Mouse (Mus musculus): ENCODE measurements around the gene Gpr21. TPM values are rescaled to one million over a fixed set of nuclear protein-coding genes. Genes with fewer than 3 reads are reported as not detected.
"Not testable (repeated sequence)": the region's sequence is repeated elsewhere in the genome, so short reads cannot be mapped to it uniquely, and the experiment has no call there.

Gpr21 gene
- total RNA-seq (2015; ENCODE audit: low replicate concordance) (0.58 TPM in 1 of 2 replicates, not detected in the other), total RNA-seq (2017; ENCODE audit: low replicate concordance) (0.17 TPM in 1 of 2 replicates, not detected in the other)

DNA sequence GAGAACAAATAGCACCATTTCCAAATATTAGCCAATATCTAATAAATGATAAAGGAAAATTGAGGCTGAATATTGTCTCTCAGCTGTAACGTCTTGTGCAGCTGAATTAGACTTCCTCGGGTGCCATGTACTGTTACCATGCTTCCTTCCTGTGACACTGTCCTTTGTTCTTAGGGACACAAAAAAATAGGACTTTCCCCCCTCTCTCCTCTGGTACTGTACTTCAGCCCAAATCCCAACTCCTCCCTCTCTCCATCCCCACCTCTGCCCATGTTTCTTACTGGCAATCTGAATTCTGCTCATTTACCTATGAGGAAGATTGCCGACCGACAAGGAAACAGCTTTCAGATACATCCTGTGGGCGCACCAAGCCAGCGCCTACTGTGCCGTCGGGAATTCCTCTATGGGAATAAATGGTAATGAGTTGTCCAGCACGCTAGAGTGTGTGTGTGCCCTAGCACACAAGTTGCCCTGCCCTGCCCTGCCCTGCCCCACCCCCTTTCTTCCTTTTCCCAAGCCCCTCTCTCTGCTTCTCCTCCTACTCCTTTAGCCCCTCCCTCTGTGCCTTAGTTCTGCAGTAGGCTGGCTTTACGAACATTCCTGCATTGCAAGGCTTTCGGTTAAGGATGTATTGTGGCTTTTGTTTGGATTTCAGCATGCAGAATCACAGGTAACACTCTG lies at the start of gene Gpr21:
TSS of gene Gpr21 (plus strand) at position 303 of the 681 bp plus-strand sequence.
- no peak for ATAC-seq (replicated peaks; ENCODE audit: low FRiP score, poor library complexity, severe bottlenecking)

GRCm38 (mm10) chr2:37479559-37479958 lies 36.6 kb upstream of the Gpr21 start:
- ATAC-seq (replicated peaks; ENCODE audit: low FRiP score, poor library complexity, severe bottlenecking) = no peak

- no peak for ATAC-seq (replicated peaks; ENCODE audit: low FRiP score, poor library complexity, severe bottlenecking)
These were observed 36.1 kb upstream of the Gpr21 start for GRCm38 (mm10) chr2:37480039-37480438.

GRCm38 (mm10) chr2:37484165-37484564 lies 32.0 kb upstream of the Gpr21 start:
- ATAC-seq (replicated peaks; ENCODE audit: low FRiP score, poor library complexity, severe bottlenecking) = no peak

GRCm38 (mm10) chr2:37485370-37485769 lies 30.8 kb upstream of the Gpr21 start:
- ATAC-seq (replicated peaks; ENCODE audit: low FRiP score, poor library complexity, severe bottlenecking) = peak; percentile 66

- ATAC-seq (replicated peaks; ENCODE audit: low FRiP score, poor library complexity, severe bottlenecking) = no peak
These were observed 29.7 kb upstream of the Gpr21 start for GRCm38 (mm10) chr2:37486408-37486807.

DNA sequence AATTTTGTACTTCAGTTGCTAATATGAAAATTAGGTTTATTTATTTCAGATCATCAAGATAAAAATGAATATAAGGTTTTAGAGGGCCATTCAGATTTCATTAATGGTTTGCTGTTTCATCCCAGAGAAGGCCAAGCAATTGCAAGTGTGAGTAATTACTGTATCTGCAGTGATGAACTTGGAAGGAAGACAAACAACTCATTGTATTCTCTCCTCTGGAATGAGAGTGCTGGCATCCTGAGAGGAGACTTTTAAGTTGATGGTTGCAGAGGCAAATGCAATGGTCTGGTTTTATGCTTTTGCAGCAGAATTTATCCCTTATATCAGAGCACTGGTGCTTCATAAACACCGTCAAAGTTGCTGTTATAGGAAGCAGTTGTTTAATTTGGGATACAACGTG lies 27.2 kb upstream of the Gpr21 start:
- ATAC-seq (replicated peaks; ENCODE audit: low FRiP score, poor library complexity, severe bottlenecking) = no peak

DNA sequence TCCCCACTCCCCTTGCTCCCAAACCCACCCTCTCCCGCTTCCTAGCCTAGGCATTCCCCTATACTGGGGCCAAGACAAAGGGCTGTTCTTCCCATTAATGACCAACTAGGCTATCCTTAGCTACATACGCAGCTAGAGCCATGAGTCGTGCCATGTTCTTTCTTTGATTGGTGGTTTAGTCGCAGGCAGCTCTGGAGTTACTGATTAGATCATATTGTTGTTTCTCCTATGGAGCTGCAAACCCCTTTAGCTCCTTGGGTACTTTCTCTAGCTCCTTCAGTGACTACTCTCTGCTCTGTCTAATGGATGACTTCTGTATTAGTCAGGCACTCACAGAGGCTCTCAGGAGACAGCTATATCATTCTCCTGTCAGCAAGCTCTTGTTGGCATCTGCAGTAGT lies 18.8 kb upstream of the Gpr21 start:
- no peak for ATAC-seq (replicated peaks; ENCODE audit: low FRiP score, poor library complexity, severe bottlenecking)

- not testable (repeated sequence) for ATAC-seq (replicated peaks; ENCODE audit: low FRiP score, poor library complexity, severe bottlenecking)
These were observed 10.3 kb upstream of the Gpr21 start for GRCm38 (mm10) chr2:37505856-37506255.

- ATAC-seq (replicated peaks; ENCODE audit: low FRiP score, poor library complexity, severe bottlenecking) = no peak
These were observed 4.8 kb upstream of the Gpr21 start for GRCm38 (mm10) chr2:37511134-37511901.

GRCm38 (mm10) chr2:37516922-37517462 lies 860 bp downstream of the Gpr21 start:
- no peak for ATAC-seq (replicated peaks; ENCODE audit: low FRiP score, poor library complexity, severe bottlenecking)

DNA sequence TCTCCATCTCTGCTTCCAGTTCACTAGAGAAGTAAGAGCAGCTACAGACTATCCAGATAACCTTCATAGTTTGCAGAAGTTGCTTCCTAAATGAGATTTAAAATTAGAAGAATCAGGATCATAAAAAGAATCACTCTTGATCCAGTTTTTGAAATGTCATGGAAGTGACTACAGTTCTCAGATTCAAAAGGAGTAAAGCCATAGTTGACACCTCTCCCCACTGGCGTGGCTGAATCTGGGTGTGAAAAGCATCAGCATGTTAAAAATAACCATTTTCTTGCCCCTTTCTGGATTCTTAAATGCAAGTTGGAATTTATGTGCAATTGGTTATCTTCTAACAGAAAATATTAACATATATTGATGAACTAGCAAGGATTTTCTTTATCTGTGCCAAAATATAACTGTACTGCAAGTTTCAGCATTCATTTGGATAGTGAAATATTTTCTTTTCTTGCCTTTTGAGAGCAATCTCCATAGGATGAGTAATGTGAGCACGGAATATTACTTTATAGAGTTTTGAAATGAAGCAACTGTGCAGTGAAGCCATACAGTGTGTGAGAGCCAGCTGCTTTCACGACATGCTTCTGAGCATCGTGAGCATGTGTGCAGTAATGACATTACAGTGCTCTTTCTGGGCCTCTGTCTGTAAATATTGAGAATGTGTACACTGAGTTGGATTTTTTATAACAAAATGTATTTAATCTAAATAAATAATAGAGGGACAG lies 2.6 kb downstream of the Gpr21 start:
- ATAC-seq (replicated peaks; ENCODE audit: low FRiP score, poor library complexity, severe bottlenecking) = no peak

DNA sequence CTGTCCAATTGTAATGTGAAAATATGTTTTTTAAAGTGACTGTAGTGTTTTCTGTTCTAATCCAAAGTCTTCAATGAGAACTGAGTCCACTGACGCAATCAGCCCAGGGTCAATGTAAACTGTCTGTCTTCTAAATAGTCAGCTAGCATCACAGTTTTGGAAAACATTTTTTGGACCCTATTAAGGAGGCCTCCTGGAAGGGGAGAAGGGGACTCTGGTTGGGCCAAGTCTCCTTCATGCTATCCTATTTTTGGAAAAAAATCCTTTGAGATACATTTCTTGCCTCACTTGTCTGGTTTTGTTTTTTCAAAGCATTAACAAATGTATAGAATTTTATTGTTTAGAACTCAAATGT lies 3.1 kb downstream of the Gpr21 start:
- ATAC-seq (replicated peaks; ENCODE audit: low FRiP score, poor library complexity, severe bottlenecking) = no peak

DNA sequence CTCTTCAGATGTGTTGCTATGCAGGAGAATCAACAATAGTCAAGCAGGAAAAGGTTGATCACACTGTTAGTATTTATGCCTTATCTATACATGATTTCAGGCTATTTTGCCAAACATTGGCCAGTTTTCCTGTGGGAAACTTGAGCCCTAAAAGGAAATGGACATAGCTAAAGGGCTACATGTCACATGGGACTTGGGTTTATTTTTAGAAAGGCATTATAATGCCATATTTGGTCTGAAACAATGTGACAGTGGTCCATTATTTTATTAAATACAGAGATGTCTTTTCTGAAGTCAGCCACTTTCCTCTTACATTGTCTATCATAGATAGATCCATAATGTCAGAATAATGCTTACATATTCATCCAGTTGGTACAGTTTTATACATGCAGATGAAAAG lies 11.5 kb downstream of the Gpr21 start:
- no peak for ATAC-seq (replicated peaks; ENCODE audit: low FRiP score, poor library complexity, severe bottlenecking)

GRCm38 (mm10) chr2:37529397-37529796 lies 13.3 kb downstream of the Gpr21 start:
- no peak for ATAC-seq (replicated peaks; ENCODE audit: low FRiP score, poor library complexity, severe bottlenecking)

DNA sequence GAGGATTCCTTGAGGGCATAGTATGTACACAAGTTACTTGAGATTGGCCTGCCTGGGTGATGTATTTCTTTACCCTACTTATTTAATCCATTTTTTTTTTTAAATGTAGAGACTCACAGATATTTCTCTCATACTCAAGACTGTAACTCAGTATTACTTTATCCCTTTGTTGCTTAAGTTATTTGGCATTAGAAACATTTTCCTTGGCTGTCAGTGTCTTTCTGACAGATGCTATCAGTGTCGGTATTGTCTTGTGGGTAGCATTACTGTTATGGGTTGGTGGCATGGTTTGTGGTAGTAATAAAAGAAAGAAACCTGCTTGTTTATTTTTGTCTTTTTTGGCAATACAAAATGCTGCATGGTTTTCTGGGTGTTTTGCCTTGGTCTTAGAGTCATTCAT lies 14.6 kb downstream of the Gpr21 start:
- no peak for ATAC-seq (replicated peaks; ENCODE audit: low FRiP score, poor library complexity, severe bottlenecking)

DNA sequence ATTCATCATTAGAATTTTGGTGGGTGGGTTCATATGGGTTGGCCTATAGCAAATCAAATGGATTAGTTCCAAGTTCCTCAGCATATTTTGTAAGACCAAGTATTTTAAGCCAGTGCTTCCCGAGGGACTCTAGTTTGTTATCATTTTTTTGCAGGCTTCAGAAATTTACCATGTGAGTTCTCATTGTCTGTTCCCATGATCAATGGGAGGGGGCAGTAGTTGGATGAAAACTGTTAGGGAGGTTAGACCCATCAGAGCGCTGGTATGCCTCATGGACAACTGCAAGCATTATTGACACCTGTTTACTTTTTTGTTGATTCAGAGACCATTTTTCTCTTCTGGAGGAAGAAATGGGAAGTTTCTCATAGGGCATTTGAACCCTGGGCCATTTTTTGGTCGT lies 15.5 kb downstream of the Gpr21 start:
- no peak for ATAC-seq (replicated peaks; ENCODE audit: low FRiP score, poor library complexity, severe bottlenecking)

- peak; percentile 91 for ATAC-seq (replicated peaks; ENCODE audit: low FRiP score, poor library complexity, severe bottlenecking)
These were observed 33.3 kb downstream of the Gpr21 start for GRCm38 (mm10) chr2:37549346-37550012.

DNA sequence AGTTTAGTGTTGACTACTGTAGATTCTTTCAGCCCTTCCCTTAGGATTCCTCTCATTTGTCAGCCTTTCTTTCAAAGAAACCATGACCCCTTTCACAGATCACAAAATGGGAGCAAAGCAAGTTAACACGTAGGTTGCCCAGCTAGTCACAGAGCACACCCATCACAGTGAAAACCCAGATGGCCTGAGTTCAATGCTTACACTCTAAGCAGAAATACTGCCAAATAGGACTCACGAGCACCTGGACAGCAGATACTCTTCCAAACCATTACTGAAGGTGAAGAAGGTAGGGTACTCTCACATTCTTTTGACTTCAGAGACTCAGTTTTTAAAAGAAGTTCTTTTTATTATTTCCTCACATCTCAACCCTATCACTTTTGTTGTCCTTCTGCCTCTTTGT lies 40.2 kb downstream of the Gpr21 start:
- ATAC-seq (replicated peaks; ENCODE audit: low FRiP score, poor library complexity, severe bottlenecking) = no peak

- no peak for ATAC-seq (replicated peaks; ENCODE audit: low FRiP score, poor library complexity, severe bottlenecking)
These were observed 49.4 kb downstream of the Gpr21 start for GRCm38 (mm10) chr2:37565579-37565978.

Measured in erythroblast, adult 5-6 weeks (primary cell).